Mouse (Mus musculus) common myeloid progenitor, adult 5-6 weeks (primary cell): Measurements from ENCODE around the gene Slc4a7. TPM values are rescaled to one million over a fixed set of nuclear protein-coding genes. Genes with fewer than 3 reads are reported as not detected.
A peak's percentile ranks its signal among the peaks of the same experiment; 100 is the strongest.
"Not testable (repeated sequence)": the region's sequence is repeated elsewhere in the genome, so short reads cannot be mapped to it uniquely, and the experiment has no call there.

Experiments
- ATAC-seq: replicated peaks from 2 replicates; pipeline ENCODE4 v1.8.0; 2016; ENCODE audit warnings: low read depth, mild to moderate bottlenecking, moderate TSS enrichment, inconsistent platforms; ENCODE audit not compliant: poor library complexity, severe bottlenecking
- total RNA-seq: library from RNA; stranded (forward); fragments of 200-1000, 187-1606 nt; gene quantifications from 2 replicates; pipeline ENCODE4 v1.2.3, GENCODE M21; 2017

The Slc4a7 gene
- total RNA-seq, 1 experiment from 2014 or later: 51.4 TPM

- ATAC-seq: no peak
These were observed 87.9 kb downstream of the Slc4a7 start for GRCm38 (mm10) chr14:14789840-14790470.

GRCm38 (mm10) chr14:14799861-14800260, 97.8 kb downstream of the Slc4a7 start:
- peak; percentile 46 for ATAC-seq

- ATAC-seq: peak; percentile 78
These were observed 98.3 kb downstream of the Slc4a7 start for GRCm38 (mm10) chr14:14800332-14800731.

GRCm38 (mm10) chr14:14800810-14801209, 98.7 kb downstream of the Slc4a7 start:
- ATAC-seq: peak; percentile 43

DNA sequence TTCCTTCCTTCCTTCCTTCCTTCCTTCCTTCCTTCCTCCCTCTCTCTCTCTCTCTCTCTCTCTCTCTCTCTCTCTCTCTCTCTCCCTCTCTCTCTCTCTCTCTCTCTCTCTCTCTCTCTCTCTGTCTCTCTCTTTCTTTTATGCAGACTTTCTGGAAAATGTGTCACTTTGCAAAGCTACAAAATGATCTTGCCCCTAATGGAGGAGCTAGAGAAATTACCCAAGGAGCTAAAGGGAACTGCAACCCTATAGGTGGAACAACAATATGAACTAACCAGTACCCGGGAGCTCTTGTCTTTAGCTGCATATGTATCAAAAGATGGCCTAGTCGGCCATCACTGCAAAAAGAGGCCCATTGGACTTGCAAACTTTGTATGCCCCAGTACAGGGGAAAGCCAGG, 101.0 kb downstream of the Slc4a7 start, which contains the start of gene Nek10:
Nek10 (plus strand) TSS at position 301 of the 400 bp plus-strand sequence.
- not testable (repeated sequence) for ATAC-seq

DNA sequence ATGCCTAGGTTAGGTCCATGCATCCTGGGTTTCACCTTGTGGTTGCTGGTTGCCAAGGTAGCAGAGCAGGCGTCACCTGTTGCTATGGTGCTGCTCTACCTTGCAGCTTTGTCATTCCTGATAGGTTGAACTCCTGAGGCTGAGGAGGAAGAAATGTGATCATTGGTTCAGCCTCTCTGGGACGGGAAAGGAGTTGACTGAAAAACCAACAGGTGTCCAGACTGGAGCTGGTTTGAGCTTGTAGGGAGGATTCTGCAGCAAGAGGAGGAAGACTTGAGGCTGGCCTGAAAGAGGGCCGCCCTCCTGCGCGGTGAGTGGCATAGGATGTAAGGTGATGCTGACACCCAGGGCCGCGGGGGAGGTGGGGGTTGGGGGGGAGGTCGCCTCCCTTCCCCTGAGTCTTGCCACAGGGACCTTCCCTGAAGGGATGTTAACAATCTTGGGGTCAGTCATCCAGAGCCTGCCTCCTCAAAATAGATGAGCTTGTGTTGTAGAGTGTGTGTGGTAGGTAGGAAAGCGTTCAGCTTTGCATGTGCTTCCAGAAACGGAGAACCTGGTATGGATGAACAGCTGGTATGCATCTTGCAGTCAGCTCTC, 101.9 kb downstream of the Slc4a7 start:
- ATAC-seq: no peak

DNA sequence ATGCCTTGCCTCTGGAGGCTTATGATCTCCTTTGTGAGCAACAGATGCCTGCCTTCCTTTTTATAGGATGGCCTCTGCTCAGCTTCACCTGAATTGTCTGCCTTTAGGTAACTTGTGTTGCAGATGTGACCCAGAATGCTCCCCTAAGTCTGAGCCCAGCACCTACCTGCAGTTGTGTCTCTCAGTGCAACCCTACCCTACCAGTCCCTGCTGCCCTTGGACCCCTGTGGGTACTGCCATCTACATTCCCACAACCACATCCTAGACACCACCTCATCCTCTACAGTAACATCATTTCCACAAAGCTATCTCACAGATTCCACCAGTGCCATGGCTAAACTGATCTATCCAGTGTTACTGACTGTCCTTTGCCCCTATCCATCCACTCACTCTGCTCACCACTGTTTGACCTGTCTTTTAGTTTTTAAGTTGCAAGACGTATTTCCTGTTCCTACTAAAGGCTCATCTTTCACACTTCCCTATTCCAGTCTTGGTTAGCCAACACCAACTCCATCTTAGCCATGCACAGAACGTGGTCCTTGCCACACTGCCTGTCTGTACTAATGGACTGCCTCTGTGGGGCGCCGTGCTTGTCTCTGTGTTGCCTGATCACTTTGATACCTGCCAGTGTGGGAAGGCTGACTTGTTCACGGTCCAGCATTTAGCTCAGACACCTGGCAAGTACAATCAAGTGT, 102.6 kb downstream of the Slc4a7 start:
- peak; percentile 77 for ATAC-seq

- ATAC-seq: no peak
These were observed 130.6 kb downstream of the Slc4a7 start for GRCm38 (mm10) chr14:14832520-14833240.

GRCm38 (mm10) chr14:14833498-14833897, 131.4 kb downstream of the Slc4a7 start:
- no peak for ATAC-seq

- no peak for ATAC-seq
These were observed 132.2 kb downstream of the Slc4a7 start for GRCm38 (mm10) chr14:14834266-14834665.

- no peak for ATAC-seq
These were observed 135.5 kb downstream of the Slc4a7 start for GRCm38 (mm10) chr14:14837627-14838026.

- no peak for ATAC-seq
These were observed 136.0 kb downstream of the Slc4a7 start for GRCm38 (mm10) chr14:14838109-14838508.

DNA sequence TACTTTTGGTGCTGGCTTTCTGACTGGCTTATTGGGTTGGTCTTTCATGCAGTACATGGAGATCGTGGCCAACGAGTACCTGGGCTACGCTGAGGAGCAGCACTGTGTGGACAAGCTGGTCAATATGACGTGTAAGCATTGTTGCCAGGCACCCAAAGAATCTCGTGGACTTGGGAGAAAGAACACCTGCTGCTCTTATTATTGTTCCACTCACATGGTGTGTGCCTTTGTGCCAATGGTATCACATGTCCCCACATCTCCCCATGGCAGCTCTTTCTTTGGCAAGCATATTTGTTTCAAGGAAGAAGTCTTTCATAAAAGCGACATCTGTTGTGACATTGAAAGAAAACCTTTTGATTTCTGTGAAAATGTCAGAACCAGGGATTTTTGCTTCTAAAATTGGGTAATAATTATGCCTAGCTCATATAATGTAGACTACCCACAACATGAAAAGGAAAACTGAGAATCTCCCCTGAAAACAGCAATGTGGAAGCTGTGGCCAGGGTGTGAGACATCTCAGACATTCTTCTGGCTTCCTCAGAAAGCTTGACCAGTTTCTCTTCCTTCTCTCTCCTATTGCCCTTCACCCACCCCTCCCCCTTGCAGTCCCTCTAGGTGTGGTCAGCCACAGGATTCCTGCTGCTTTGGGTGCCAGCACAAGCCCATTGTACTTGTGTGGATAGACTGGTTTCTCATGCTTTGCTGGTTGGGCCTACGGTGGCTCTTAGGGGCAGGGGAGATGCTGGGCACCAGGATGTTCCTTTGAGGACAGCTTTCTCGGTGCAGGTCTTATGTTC, 140.9 kb downstream of the Slc4a7 start:
- ATAC-seq: peak; percentile 83

Other genes with a start within 250 kb of the Slc4a7 start
- 0.05 TPM in 1 of 2 replicates, not detected in the other for gene Nek10, start 101.1 kb downstream of the Slc4a7 start, total RNA-seq